Mouse (Mus musculus): ENCODE results near the gene Kank3.

GRCm38 (mm10) chr17:33799277-33799676, 11.0 kb upstream of the Kank3 start:
- TF ChIP-seq CTCF (IDR thresholded peaks at IDR 0.05; ENCODE audit: low read depth) (no peak), EP300 (optimal IDR thresholded peaks at IDR 0.05) (no peak)
